Mouse (Mus musculus) kidney, adult 9 months (tissue): Measurements from ENCODE around the gene Pde3a.

Experiments used
- DNase-seq: peaks from one replicate; pipeline ENCODE4 v3.0.0; 2022

Pde3a gene

GRCm38 (mm10) chr6:141248691-141249584 is at the start of gene Pde3a:
Gene Pde3a (plus strand): TSS chr6:141249269.
- no peak for DNase-seq

- DNase-seq, result no peak
These were observed 48.9 kb upstream of the Pde3a start for GRCm38 (mm10) chr6:141200173-141200615.

GRCm38 (mm10) chr6:141207531-141207930 is 41.5 kb upstream of the Pde3a start:
- DNase-seq, result no peak

GRCm38 (mm10) chr6:141208283-141208872 is 40.7 kb upstream of the Pde3a start:
- no peak for DNase-seq

- no peak for DNase-seq
These were observed 39.0 kb upstream of the Pde3a start for GRCm38 (mm10) chr6:141210021-141210420.

GRCm38 (mm10) chr6:141221081-141221480 is 28.0 kb upstream of the Pde3a start:
- DNase-seq, result no peak

- DNase-seq, result peak; percentile 25
These were observed 22.0 kb upstream of the Pde3a start for GRCm38 (mm10) chr6:141226851-141227657.

GRCm38 (mm10) chr6:141227658-141228005 is 21.4 kb upstream of the Pde3a start:
- DNase-seq, result no peak

GRCm38 (mm10) chr6:141232756-141233382 is 16.2 kb upstream of the Pde3a start:
- DNase-seq, result no peak

GRCm38 (mm10) chr6:141241809-141242208 is 7.3 kb upstream of the Pde3a start:
- no peak for DNase-seq

GRCm38 (mm10) chr6:141245089-141245488 is 4.0 kb upstream of the Pde3a start:
- no peak for DNase-seq

GRCm38 (mm10) chr6:141246391-141246790 is 2.7 kb upstream of the Pde3a start:
- no peak for DNase-seq

GRCm38 (mm10) chr6:141248081-141248480 is 988 bp upstream of the Pde3a start:
- DNase-seq, result no peak

GRCm38 (mm10) chr6:141249585-141250295 is 671 bp downstream of the Pde3a start:
- DNase-seq, result peak; percentile 24

GRCm38 (mm10) chr6:141250296-141250629 is 1.2 kb downstream of the Pde3a start:
- no peak for DNase-seq

GRCm38 (mm10) chr6:141250984-141251383 is 1.9 kb downstream of the Pde3a start:
- no peak for DNase-seq

- DNase-seq, result no peak
These were observed 3.5 kb downstream of the Pde3a start for GRCm38 (mm10) chr6:141252520-141252919.

GRCm38 (mm10) chr6:141254956-141255355 is 5.9 kb downstream of the Pde3a start:
- no peak for DNase-seq

- no peak for DNase-seq
These were observed 7.8 kb downstream of the Pde3a start for GRCm38 (mm10) chr6:141256896-141257295.

GRCm38 (mm10) chr6:141257434-141258202 is 8.5 kb downstream of the Pde3a start:
- DNase-seq, result peak; percentile 22

GRCm38 (mm10) chr6:141265257-141265656 is 16.2 kb downstream of the Pde3a start:
- DNase-seq, result no peak
